11 mouse cellular contexts compared by ENCODE assay signal in genomic region chr4:101675726-101676125, GRCm38 (mm10). TPM values are rescaled to one million over a fixed set of nuclear protein-coding genes. Genes with fewer than 3 reads are reported as not detected.
DNase-seq lines count a peak whose midpoint lies in the region; ATAC-seq and TF ChIP-seq lines count a peak whose summit lies in the region.
"Had no signal": no experiment of that assay in that cellular context is flagged by ENCODE, and none has a peak within 500 bp of the region (broad histone marks: within the 10 kb centered on the region; RNA-seq: fewer than 3 reads in every experiment).

No protein-coding gene starts in this region.

- H3K27me3 ChIP-seq in lung, embryonic 16.5 days (ENCODE audit: control insufficient read depth, insufficient read depth, low read depth, low read length) = no peaks in the 10 kb centered on the region
- H3K27me3 ChIP-seq in midbrain, embryonic 14.5 days (ENCODE audit: control insufficient read depth, insufficient read depth, low read length) = no peaks in the 10 kb centered on the region
- H3K27me3 ChIP-seq: limb, embryonic 12.5 days; midbrain, embryonic 13.5 days had no signal

- WGBS in lung, embryonic 16.5 days = 29% methylated on average over 4 of the region's 4 CpGs
- WGBS in midbrain, embryonic 14.5 days = 90% methylated on average over 4 of the region's 4 CpGs

- peak; percentile 83 for ATAC-seq in lung, embryonic 16.5 days (ENCODE audit: low read depth)
- ATAC-seq in midbrain, embryonic 14.5 days (ENCODE audit: low FRiP score, low TSS enrichment) = no peak
- no peak for ATAC-seq in erythroid progenitor cell, adult 5-6 weeks (replicated peaks; ENCODE audit: low FRiP score, poor library complexity, severe bottlenecking)
- ATAC-seq: forebrain, postnatal 0 days; midbrain, embryonic 13.5 days had no signal

- H3K4me2 ChIP-seq in lung, embryonic 16.5 days (ENCODE audit: low read depth, low read length) = no peak overlapping the region
- H3K4me2 ChIP-seq in midbrain, embryonic 14.5 days (ENCODE audit: low read length) = no peak overlapping the region
- H3K4me2 ChIP-seq: limb, embryonic 12.5 days; midbrain, embryonic 13.5 days had no signal

- no peak for DNase-seq in gastrocnemius, adult 2 months
- no peak for DNase-seq in gastrocnemius, postnatal 10 days
- peak; percentile 42 for DNase-seq in adrenal gland, postnatal 14 days
- DNase-seq in kidney, adult 18-20 months = peak; percentile 40
- DNase-seq in midbrain, embryonic 14.5 days = no peak
- no peak for DNase-seq in thymus, postnatal 0 days (ENCODE audit: low spot score)
- DNase-seq: forebrain, postnatal 0 days had no signal

- H3K9me3 ChIP-seq in lung, embryonic 16.5 days (ENCODE audit: control insufficient read depth, low read length) = no peaks in the 10 kb centered on the region
- no peaks in the 10 kb centered on the region for H3K9me3 ChIP-seq in midbrain, embryonic 14.5 days (ENCODE audit: control insufficient read depth, low read length)
- H3K9me3 ChIP-seq: limb, embryonic 12.5 days; midbrain, embryonic 13.5 days had no signal

- no peak overlapping the region for H3K9ac ChIP-seq in lung, embryonic 16.5 days (ENCODE audit: low read length)
- no peak overlapping the region for H3K9ac ChIP-seq in midbrain, embryonic 14.5 days (replicated peaks; ENCODE audit: low read length)
- H3K9ac ChIP-seq: forebrain, postnatal 0 days; limb, embryonic 12.5 days; midbrain, embryonic 13.5 days had no signal

- intact Hi-C loops in gastrocnemius, adult 2 months (cut with DNase I) = no loop called here

- no peak for TF ChIP-seq CTCF in gastrocnemius, adult 2 months (IDR thresholded peaks at IDR 0.05)

- H3K36me3 ChIP-seq in lung, embryonic 16.5 days (ENCODE audit: control insufficient read depth, insufficient read depth, low read length) = no peaks in the 10 kb centered on the region
- H3K36me3 ChIP-seq in midbrain, embryonic 14.5 days (ENCODE audit: control insufficient read depth, insufficient read depth, low read length) = no peaks in the 10 kb centered on the region
- H3K36me3 ChIP-seq: limb, embryonic 12.5 days; midbrain, embryonic 13.5 days had no signal

- peaks cover 2% of the 10 kb centered on the region; the same call in 1 of the 2 replicates for H3K4me1 ChIP-seq in lung, embryonic 16.5 days (replicated peaks; ENCODE audit: control insufficient read depth, insufficient read depth, low read length)
- no peaks in the 10 kb centered on the region for H3K4me1 ChIP-seq in midbrain, embryonic 14.5 days (ENCODE audit: control insufficient read depth, insufficient read depth, low read length)
- H3K4me1 ChIP-seq: limb, embryonic 12.5 days; midbrain, embryonic 13.5 days had no signal

- H3K27ac ChIP-seq in gastrocnemius, adult 2 months = peak overlapping the region; percentile 51; the same call in 1 of the 2 replicates
- H3K27ac ChIP-seq in lung, embryonic 16.5 days (ENCODE audit: low read length) = peak overlapping the region; percentile 27
- no peak overlapping the region for H3K27ac ChIP-seq in midbrain, embryonic 14.5 days (replicated peaks; ENCODE audit: low read depth, low read length)
- H3K27ac ChIP-seq: limb, embryonic 12.5 days; midbrain, embryonic 13.5 days had no signal

- H3K4me3 ChIP-seq in gastrocnemius, adult 2 months = no peak overlapping the region
- H3K4me3 ChIP-seq in lung, embryonic 16.5 days (ENCODE audit: low read length) = no peak overlapping the region
- H3K4me3 ChIP-seq in midbrain, embryonic 14.5 days (replicated peaks; ENCODE audit: low read depth, low read length) = no peak overlapping the region
- H3K4me3 ChIP-seq: limb, embryonic 12.5 days; midbrain, embryonic 13.5 days had no signal

RNA-seq across cellular contexts. Expression of gene Leprot, which starts 28.2 kb away (rescaled TPM):
- 10 to 100 TPM in 1 of 2 experiments, 1 to 10 TPM in 1; 7.4 to 12.0 TPM for total RNA-seq in gastrocnemius, adult 2 months (2021)
- total RNA-seq in gastrocnemius, postnatal 10 days (2021) = 10 to 100 TPM; 29.7 to 31.2 TPM
- 56.0 and 60.1 TPM in 2 replicates for total RNA-seq in adrenal gland, postnatal 14 days (2021)
- polyA plus RNA-seq in lung, embryonic 16.5 days (2015; fragmentation: Nextera tagmentation; extraction: Ambion mirVana) = 96.7 and 99.8 TPM in 2 replicates
- polyA plus RNA-seq in midbrain, embryonic 14.5 days (2014; fragmentation: Nextera tagmentation; extraction: Ambion mirVana) = 88.0 and 102 TPM in 2 replicates
- 39.0 and 44.3 TPM in 2 replicates for total RNA-seq in erythroid progenitor cell, adult 5-6 weeks (2015; ENCODE audit: low replicate concordance)
- total RNA-seq in erythroid progenitor cell, adult 5-6 weeks (2017; ENCODE audit: low replicate concordance) = 44.6 and 63.9 TPM in 2 replicates
- 51.0 and 54.9 TPM in 2 replicates for polyA plus RNA-seq in thymus, postnatal 0 days (2015; fragmentation: Nextera tagmentation; extraction: Ambion mirVana)

RNA-seq across cellular contexts. Expression of gene Lepr, which starts 41.5 kb away (rescaled TPM):
- 1 to 10 TPM; 1.0 to 2.9 TPM for total RNA-seq in gastrocnemius, adult 2 months (2021)
- 1 to 10 TPM; 3.1 to 7.0 TPM for total RNA-seq in gastrocnemius, postnatal 10 days (2021)
- total RNA-seq in adrenal gland, postnatal 14 days (2021) = 16.5 and 17.0 TPM in 2 replicates
- polyA plus RNA-seq in lung, embryonic 16.5 days (2015; fragmentation: Nextera tagmentation; extraction: Ambion mirVana) = 6.6 and 8.5 TPM in 2 replicates
- 0.13 and 3.7 TPM in 2 replicates for polyA plus RNA-seq in midbrain, embryonic 14.5 days (2014; fragmentation: Nextera tagmentation; extraction: Ambion mirVana)
- total RNA-seq in erythroid progenitor cell, adult 5-6 weeks (2015; ENCODE audit: low replicate concordance) = 1.3 and 3.2 TPM in 2 replicates
- total RNA-seq in erythroid progenitor cell, adult 5-6 weeks (2017; ENCODE audit: low replicate concordance) = 2.8 and 4.1 TPM in 2 replicates
- polyA plus RNA-seq in thymus, postnatal 0 days (2015; fragmentation: Nextera tagmentation; extraction: Ambion mirVana) = 0.42 and 0.95 TPM in 2 replicates

Comparison
In these comparisons a context has a peak if more than half of its experiments do, and no peak if none do; other contexts are left out.
1. DNase-seq: peak in adrenal gland, postnatal 14 days (single experiment) and kidney, adult 18-20 months (single experiment); none in gastrocnemius, adult 2 months (single experiment), gastrocnemius, postnatal 10 days (single experiment), midbrain, embryonic 14.5 days (single experiment) and thymus, postnatal 0 days (single experiment).